ENCODE assay signal across 8 mouse cellular contexts in genomic region chr9:13323612-13324011, GRCm38 (mm10). TPM values are rescaled to one million over a fixed set of nuclear protein-coding genes. Genes with fewer than 3 reads are reported as not detected.
A peak's percentile ranks its signal among the peaks of the same experiment; 100 is the strongest.
DNase-seq lines count a peak whose midpoint lies in the region; ATAC-seq and TF ChIP-seq lines count a peak whose summit lies in the region.

No protein-coding gene starts in this region.

- H3K9me3 ChIP-seq in kidney, embryonic 14.5 days (ENCODE audit: control insufficient read depth, low read length), result no peaks in the 10 kb centered on the region
- H3K9me3 ChIP-seq in kidney, postnatal 0 days (replicated peaks; ENCODE audit: low read length), result no peaks in the 10 kb centered on the region

- no peak for TF ChIP-seq POLR2A in small intestine, adult 2 months (IDR thresholded peaks at IDR 0.05; ENCODE audit: low read depth, low read length)

- DNase-seq in kidney, postnatal 14 days, result no peak
- peak; percentile 79 for DNase-seq in kidney, postnatal 0 days (ENCODE audit: low spot score)
- no peak for DNase-seq in spleen, postnatal 10 days (ENCODE audit: low spot score in 2 of 2)
- no peak for DNase-seq in liver
- no peak for DNase-seq in adrenal gland, adult 8-10 months

- no peak overlapping the region for H3K4me3 ChIP-seq in kidney, embryonic 14.5 days (ENCODE audit: low read length)
- H3K4me3 ChIP-seq in kidney, postnatal 0 days (replicated peaks; ENCODE audit: low read depth, low read length), result no peak overlapping the region
- no peak overlapping the region for H3K4me3 ChIP-seq in small intestine, adult 2 months (ENCODE audit: low read depth, low read length)

- peaks cover 9% of the 10 kb centered on the region for H3K4me1 ChIP-seq in kidney, embryonic 14.5 days (ENCODE audit: control insufficient read depth, insufficient read depth, low read length)
- H3K4me1 ChIP-seq in kidney, postnatal 0 days (replicated peaks; ENCODE audit: insufficient read depth, low read length), result peaks cover 13% of the 10 kb centered on the region; the same call in 1 of the 2 replicates
- peaks cover 4% of the 10 kb centered on the region; the same call in 1 of the 2 replicates for H3K4me1 ChIP-seq in small intestine, adult 2 months (ENCODE audit: control insufficient read depth, insufficient read depth, insufficient read length, low read length)

- H3K27ac ChIP-seq in kidney, embryonic 14.5 days (ENCODE audit: low read depth, low read length), result peak overlapping the region; percentile 71
- peak overlapping the region; percentile 71 for H3K27ac ChIP-seq in kidney, postnatal 0 days
- peak overlapping the region; percentile 55 for H3K27ac ChIP-seq in small intestine, adult 2 months (ENCODE audit: insufficient read depth, low read depth, low read length)

- WGBS in kidney, embryonic 14.5 days, result 11% methylated on average over 1 of the region's 1 CpGs
- WGBS in kidney, postnatal 0 days, result 24% methylated on average over 1 of the region's 1 CpGs
- WGBS in small intestine, adult 2 months, result 16% methylated on average over 1 of the region's 1 CpGs

- no peak overlapping the region for H3K9ac ChIP-seq in kidney, embryonic 14.5 days (ENCODE audit: low read depth, low read length)
- no peak overlapping the region for H3K9ac ChIP-seq in kidney, postnatal 0 days (ENCODE audit: low read depth, low read length)

- H3K36me3 ChIP-seq in kidney, embryonic 14.5 days (ENCODE audit: control insufficient read depth, insufficient read depth, low read length), result no peaks in the 10 kb centered on the region
- no peaks in the 10 kb centered on the region for H3K36me3 ChIP-seq in kidney, postnatal 0 days (ENCODE audit: insufficient read depth, low read length)
- no peaks in the 10 kb centered on the region for H3K36me3 ChIP-seq in small intestine, adult 2 months (ENCODE audit: control insufficient read depth, insufficient read depth, low read length)

- peak; percentile 46; the same call in 1 of the 2 replicates for ATAC-seq in kidney, embryonic 14.5 days (ENCODE audit: low FRiP score, low TSS enrichment)
- ATAC-seq in activated CD4-positive, CD25-positive, alpha-beta regulatory T cell, adult 4 months, result peak; percentile 82
- no peak; the same call in 1 of the 2 replicates for ATAC-seq in kidney, postnatal 0 days (replicated peaks; ENCODE audit: low FRiP score, low read depth)

- H3K4me2 ChIP-seq in kidney, embryonic 14.5 days (replicated peaks; ENCODE audit: low read depth, low read length), result no peak overlapping the region
- H3K4me2 ChIP-seq in kidney, postnatal 0 days (ENCODE audit: low read length), result no peak overlapping the region

- no peak for TF ChIP-seq CTCF in kidney, postnatal 0 days (IDR thresholded peaks at IDR 0.05; ENCODE audit: low read depth)
- no peak for TF ChIP-seq CTCF in small intestine, adult 2 months (IDR thresholded peaks at IDR 0.05; ENCODE audit: extremely low read depth, insufficient read length, insufficient replicate concordance, low read depth, low read length)

- no peaks in the 10 kb centered on the region for H3K27me3 ChIP-seq in kidney, embryonic 14.5 days (ENCODE audit: control insufficient read depth, insufficient read depth, low read length)
- no peaks in the 10 kb centered on the region for H3K27me3 ChIP-seq in kidney, postnatal 0 days (ENCODE audit: insufficient read depth, low read length)
- H3K27me3 ChIP-seq in small intestine, adult 2 months (ENCODE audit: control insufficient read depth, insufficient read depth, low read length), result no peaks in the 10 kb centered on the region

RNA-seq across cellular contexts. Expression of gene Maml2, which starts 25.9 kb away (rescaled TPM):
- polyA plus RNA-seq in kidney, embryonic 14.5 days (2014; fragmentation: Nextera tagmentation; extraction: Ambion mirVana), result 6.3 and 10.7 TPM in 2 replicates
- polyA plus RNA-seq in activated CD4-positive, CD25-positive, alpha-beta regulatory T cell, adult 4 months (2017; shearing (Covaris generic)), result 10 to 100 TPM; 32.0 to 36.8 TPM
- polyA plus RNA-seq in kidney, postnatal 0 days (2015; fragmentation: Nextera tagmentation; extraction: Ambion mirVana), result 10.0 and 11.2 TPM in 2 replicates
- 1.6 and 2.8 TPM in 2 replicates for polyA plus RNA-seq in small intestine, adult 2 months (2012; rRNA removed)
- 10 to 100 TPM in 2 of 4 experiments, 1 to 10 TPM in 2; 6.7 to 13.7 (median 9.6) TPM for total RNA-seq in adrenal gland, adult 8-10 months (2022)
